In the genomic region with DNA sequence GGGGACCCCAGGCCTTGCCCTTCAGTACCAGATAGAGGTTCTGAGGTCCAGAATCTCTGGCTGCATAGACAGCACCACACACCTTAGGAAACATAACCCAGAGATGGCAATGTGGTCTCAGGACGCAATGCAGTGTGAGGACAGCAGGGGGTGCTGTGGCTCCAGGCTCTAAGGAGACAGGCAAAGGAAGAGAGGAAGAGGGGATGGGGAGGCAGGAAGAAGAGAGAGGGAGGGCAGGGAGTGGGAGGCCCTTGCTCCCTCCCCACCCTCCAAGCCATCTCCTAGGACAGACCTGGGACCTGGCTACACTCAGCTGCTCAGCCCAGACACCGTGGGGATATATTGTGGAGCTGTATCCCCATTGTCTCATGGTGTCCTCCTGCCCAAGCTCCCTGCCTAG, we compare ENCODE assay signal across 7 mouse cellular contexts. TPM values are rescaled to one million over a fixed set of nuclear protein-coding genes. Genes with fewer than 3 reads are reported as not detected.
A peak's percentile ranks its signal among the peaks of the same experiment; 100 is the strongest.
DNase-seq lines count a peak whose midpoint lies in the region; ATAC-seq and TF ChIP-seq lines count a peak whose summit lies in the region.

No protein-coding gene starts in this region.

- DNase-seq in R1 (ENCODE audit: low read depth, low spot score) = peak; percentile 52
- DNase-seq in cerebellum, adult 9-11 months = peak; percentile 78
- peak; percentile 84 to 89 for DNase-seq in frontal cortex, postnatal 25 days (ENCODE audit: low spot score in 2 of 2)
- peak; percentile 81 to 84 for DNase-seq in left cerebral cortex, postnatal 36 days (ENCODE audit: low spot score in 2 of 2)
- peak; percentile 57 for DNase-seq in skeletal muscle tissue, adult 2 months (ENCODE audit: low read depth, low spot score)

- no peaks in the 10 kb centered on the region for H3K27me3 ChIP-seq in intestine, postnatal 0 days (replicated peaks; ENCODE audit: control insufficient read depth, insufficient read depth, low read length)
- H3K27me3 ChIP-seq in midbrain, embryonic 12.5 days = peaks cover 9% of the 10 kb centered on the region; the same call in 1 of the 2 replicates

- H3K27ac ChIP-seq in intestine, postnatal 0 days (ENCODE audit: low read depth, low read length) = no peak overlapping the region
- peak overlapping the region; percentile 91 for H3K27ac ChIP-seq in midbrain, embryonic 12.5 days (replicated peaks)

- H3K9me3 ChIP-seq in intestine, postnatal 0 days (ENCODE audit: control insufficient read depth) = no peaks in the 10 kb centered on the region
- no peaks in the 10 kb centered on the region for H3K9me3 ChIP-seq in midbrain, embryonic 12.5 days

- no peak overlapping the region for H3K4me2 ChIP-seq in intestine, postnatal 0 days (replicated peaks; ENCODE audit: low read depth)
- no peak overlapping the region for H3K4me2 ChIP-seq in midbrain, embryonic 12.5 days (replicated peaks)

- no peaks in the 10 kb centered on the region for H3K36me3 ChIP-seq in intestine, postnatal 0 days (ENCODE audit: control insufficient read depth, insufficient read depth)
- no peaks in the 10 kb centered on the region for H3K36me3 ChIP-seq in midbrain, embryonic 12.5 days

- WGBS in intestine, postnatal 0 days = 11% methylated on average over 1 of the region's 2 CpGs
- 0% methylated on average over 2 of the region's 2 CpGs for WGBS in midbrain, embryonic 12.5 days

- ATAC-seq in intestine, postnatal 0 days = 0 out of 2 replicates have a peak, but pooled peaks have one; percentile 27
- ATAC-seq in midbrain, embryonic 12.5 days (ENCODE audit: low FRiP score, low read depth) = peak; percentile 23; the same call in 1 of the 2 replicates

- no peaks in the 10 kb centered on the region; the same call in 1 of the 2 replicates for H3K4me1 ChIP-seq in intestine, postnatal 0 days (replicated peaks; ENCODE audit: control insufficient read depth, insufficient read depth, low read length)
- peaks cover 74% of the 10 kb centered on the region for H3K4me1 ChIP-seq in midbrain, embryonic 12.5 days

- H3K9ac ChIP-seq in intestine, postnatal 0 days (ENCODE audit: low read depth, low read length) = no peak overlapping the region
- H3K9ac ChIP-seq in midbrain, embryonic 12.5 days (replicated peaks) = no peak overlapping the region

- TF ChIP-seq CTCF in intestine, postnatal 0 days (IDR thresholded peaks at IDR 0.05; ENCODE audit: low read depth) = peak; percentile 98

- intact Hi-C loops in left cerebral cortex, postnatal 36 days (cut with DNase I) = loop anchor here (2.0 to 5.0 kb wide), 3 partner anchors 435 to 703 kb away; a partner anchor contains a TSS

- H3K4me3 ChIP-seq in intestine, postnatal 0 days (ENCODE audit: low read depth, low read length) = no peak overlapping the region
- H3K4me3 ChIP-seq in midbrain, embryonic 12.5 days = no peak overlapping the region

RNA-seq across cellular contexts. Expression of a gene that starts 25.5 kb away (rescaled TPM):
- polyA plus RNA-seq in intestine, postnatal 0 days (2015; fragmentation: Nextera tagmentation; extraction: Ambion mirVana) = 81.2 and 81.6 TPM in 2 replicates
- 10 to 100 TPM; 38.7 to 49.6 TPM for total RNA-seq in left cerebral cortex, postnatal 36 days (2021)
- 53.6 and 61.7 TPM in 2 replicates for polyA plus RNA-seq in midbrain, embryonic 12.5 days (2016; fragmentation: Nextera tagmentation; extraction: Ambion mirVana)

RNA-seq across cellular contexts. Expression of a gene that starts 29.0 kb away (rescaled TPM):
- 32.9 and 33.1 TPM in 2 replicates for polyA plus RNA-seq in intestine, postnatal 0 days (2015; fragmentation: Nextera tagmentation; extraction: Ambion mirVana)
- total RNA-seq in left cerebral cortex, postnatal 36 days (2021) = 1 to 10 TPM; 3.8 to 4.2 TPM
- polyA plus RNA-seq in midbrain, embryonic 12.5 days (2016; fragmentation: Nextera tagmentation; extraction: Ambion mirVana) = 157 and 158 TPM in 2 replicates

RNA-seq across cellular contexts. Expression of a gene that starts 52.8 kb away (rescaled TPM):
- 36.3 and 39.2 TPM in 2 replicates for polyA plus RNA-seq in intestine, postnatal 0 days (2015; fragmentation: Nextera tagmentation; extraction: Ambion mirVana)
- total RNA-seq in left cerebral cortex, postnatal 36 days (2021) = 100 to 1,000 TPM; 181 to 221 TPM
- polyA plus RNA-seq in midbrain, embryonic 12.5 days (2016; fragmentation: Nextera tagmentation; extraction: Ambion mirVana) = 305 and 314 TPM in 2 replicates
